Mouse (Mus musculus): Measurements from ENCODE around the gene Slc24a1. TPM values are rescaled to one million over a fixed set of nuclear protein-coding genes. Genes with fewer than 3 reads are reported as not detected.

Slc24a1 gene
- polyA plus RNA-seq, 1 experiment from 2014 or later = 0.05 TPM

GRCm38 (mm10) chr9:64937491-64937890 is 13.9 kb downstream of the Slc24a1 start:
- ATAC-seq (ENCODE audit: extremely low read depth, insufficient number of reproducible peaks, low FRiP score, low TSS enrichment) = no peak
- Histone ChIP-seq H3K4me2 (no peak overlapping the region), H3K4me3 (no peak overlapping the region), H3K9ac (no peak overlapping the region), H3K9me3 (no peaks in the 10 kb centered on the region), H3K36me3 (no peaks in the 10 kb centered on the region), H3K4me1 (peaks cover 57% of the 10 kb centered on the region), H3K27ac (replicated peaks) (no peak overlapping the region), H3K27me3 (replicated peaks) (peaks cover 8% of the 10 kb centered on the region; the same call in 1 of the 2 replicates)
- 61% methylated on average over 5 of the region's 5 CpGs for WGBS

DNA sequence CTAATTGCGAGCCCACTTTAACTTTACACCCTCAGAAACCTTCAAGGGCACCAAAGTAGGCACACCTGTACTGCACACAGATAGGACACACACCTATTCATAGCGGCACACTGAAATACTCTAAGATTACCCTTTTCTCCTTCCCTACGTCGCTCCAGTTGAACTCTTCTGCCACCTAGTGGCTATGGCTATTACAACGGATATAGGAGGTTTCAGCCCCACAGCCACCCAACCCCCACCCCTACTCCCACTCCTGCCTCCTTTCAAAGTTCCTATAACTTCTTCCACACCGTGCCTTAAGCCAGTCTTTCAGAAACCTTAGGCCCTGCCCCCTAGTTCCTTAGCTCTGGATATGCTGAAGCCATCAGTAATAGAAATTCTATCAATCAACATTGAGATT is 14.9 kb downstream of the Slc24a1 start:
- Histone ChIP-seq H3K27me3 (replicated peaks) (0 out of 2 replicates have a peak, but pooled peaks cover 2% of the 10 kb centered on the region), H3K27ac (replicated peaks) (no peak overlapping the region), H3K4me2 (no peak overlapping the region), H3K9me3 (no peaks in the 10 kb centered on the region), H3K4me3 (no peak overlapping the region), H3K4me1 (peaks cover 66% of the 10 kb centered on the region), H3K36me3 (no peaks in the 10 kb centered on the region), H3K9ac (no peak overlapping the region)
- 6% methylated on average over 6 of the region's 6 CpGs for WGBS
- no peak for ATAC-seq (ENCODE audit: extremely low read depth, insufficient number of reproducible peaks, low FRiP score, low TSS enrichment)

DNA sequence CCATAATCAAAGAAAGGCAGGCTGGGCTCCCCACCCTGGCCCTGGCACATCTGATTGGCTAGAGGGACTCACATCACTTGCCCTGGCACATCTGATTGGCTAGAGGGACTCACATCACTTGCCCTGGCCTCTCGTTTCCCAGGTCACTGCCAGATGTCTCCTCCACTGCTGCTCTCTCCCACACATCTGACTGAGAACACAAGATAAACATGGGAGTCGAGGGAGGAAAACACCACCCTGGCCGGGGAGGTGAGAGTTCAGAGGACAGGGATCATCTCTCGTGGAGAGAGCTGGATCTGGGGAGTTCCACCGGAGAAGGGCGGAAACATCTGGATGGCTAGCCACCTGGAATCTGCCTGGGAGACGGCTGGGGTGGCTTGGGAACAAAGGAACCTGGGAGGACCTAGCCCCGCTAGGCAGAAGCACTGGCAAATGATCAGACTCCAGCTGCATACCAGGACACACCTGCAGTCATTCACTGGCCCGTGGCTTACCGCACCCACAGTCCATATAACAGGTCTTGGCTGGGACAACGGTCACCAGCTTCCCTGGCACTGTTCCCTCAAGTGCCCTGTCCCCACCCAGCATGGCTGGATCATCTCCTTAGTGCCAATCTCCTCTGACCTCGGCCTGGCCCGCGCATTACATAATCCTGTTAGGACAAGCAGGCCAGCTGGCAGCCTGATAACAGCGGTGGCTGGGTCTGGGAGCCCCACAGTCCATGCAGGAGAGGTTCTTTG is 17.2 kb downstream of the Slc24a1 start:
- peak overlapping the region; percentile 63 for H3K27ac ChIP-seq (replicated peaks)
- peak overlapping the region; percentile 27 for H3K4me2 ChIP-seq
- H3K4me1 ChIP-seq = peaks cover 65% of the 10 kb centered on the region
- H3K4me3 ChIP-seq = no peak overlapping the region
- H3K27me3 ChIP-seq (replicated peaks) = 0 out of 2 replicates have a peak, but pooled peaks cover 2% of the 10 kb centered on the region
- H3K9me3 ChIP-seq = no peaks in the 10 kb centered on the region
- 32% methylated on average over 15 of the region's 15 CpGs for WGBS
- H3K36me3 ChIP-seq = no peaks in the 10 kb centered on the region
- no peak overlapping the region for H3K9ac ChIP-seq
- ATAC-seq (ENCODE audit: extremely low read depth, insufficient number of reproducible peaks, low FRiP score, low TSS enrichment) = no peak

GRCm38 (mm10) chr9:64931751-64932610 is 19.4 kb downstream of the Slc24a1 start:
- Histone ChIP-seq H3K9me3 (no peaks in the 10 kb centered on the region), H3K27ac (replicated peaks) (peak overlapping the region; percentile 75), H3K4me1 (peaks cover 56% of the 10 kb centered on the region), H3K27me3 (replicated peaks) (0 out of 2 replicates have a peak, but pooled peaks cover 2% of the 10 kb centered on the region), H3K4me3 (no peak overlapping the region), H3K4me2 (peak overlapping the region; percentile 6; the same call in 1 of the 2 replicates), H3K9ac (no peak overlapping the region), H3K36me3 (no peaks in the 10 kb centered on the region)
- ATAC-seq (ENCODE audit: extremely low read depth, insufficient number of reproducible peaks, low FRiP score, low TSS enrichment) = no peak
- 36% methylated on average over 7 of the region's 7 CpGs for WGBS

GRCm38 (mm10) chr9:64930256-64930655 is 21.2 kb downstream of the Slc24a1 start:
- H3K4me2 ChIP-seq = no peak overlapping the region
- no peak overlapping the region for H3K9ac ChIP-seq
- WGBS = 73% methylated on average over 4 of the region's 4 CpGs
- H3K9me3 ChIP-seq = no peaks in the 10 kb centered on the region
- ATAC-seq (ENCODE audit: extremely low read depth, insufficient number of reproducible peaks, low FRiP score, low TSS enrichment) = no peak
- H3K27ac ChIP-seq (replicated peaks) = peak overlapping the region; percentile 75; the same call in 1 of the 2 replicates
- no peak overlapping the region for H3K4me3 ChIP-seq
- H3K36me3 ChIP-seq = no peaks in the 10 kb centered on the region
- peaks cover 69% of the 10 kb centered on the region for H3K4me1 ChIP-seq
- H3K27me3 ChIP-seq (replicated peaks) = 0 out of 2 replicates have a peak, but pooled peaks cover 2% of the 10 kb centered on the region

GRCm38 (mm10) chr9:64926201-64926991 is 25.0 kb downstream of the Slc24a1 start:
- ATAC-seq (ENCODE audit: extremely low read depth, insufficient number of reproducible peaks, low FRiP score, low TSS enrichment) = no peak
- WGBS = 52% methylated on average over 8 of the region's 8 CpGs
- H3K9ac ChIP-seq = no peak overlapping the region

GRCm38 (mm10) chr9:64925771-64926170 is 25.6 kb downstream of the Slc24a1 start:
- no peak for ATAC-seq (ENCODE audit: extremely low read depth, insufficient number of reproducible peaks, low FRiP score, low TSS enrichment)
- Histone ChIP-seq H3K4me1 (peaks cover 25% of the 10 kb centered on the region), H3K36me3 (peaks cover 6% of the 10 kb centered on the region; the same call in 1 of the 2 replicates), H3K9ac (no peak overlapping the region), H3K4me2 (no peak overlapping the region), H3K27me3 (replicated peaks) (no peaks in the 10 kb centered on the region), H3K4me3 (no peak overlapping the region), H3K27ac (replicated peaks) (peak overlapping the region; percentile 84), H3K9me3 (no peaks in the 10 kb centered on the region)
- 75% methylated on average over 5 of the region's 5 CpGs for WGBS

More at GRCm38 (mm10) chr9:64926201-64926991, 25.0 kb downstream of the Slc24a1 start:
- no peaks in the 10 kb centered on the region for H3K27me3 ChIP-seq (replicated peaks)
- no peaks in the 10 kb centered on the region for H3K9me3 ChIP-seq
- H3K36me3 ChIP-seq = peaks cover 4% of the 10 kb centered on the region; the same call in 1 of the 2 replicates
- peaks cover 32% of the 10 kb centered on the region for H3K4me1 ChIP-seq
- H3K27ac ChIP-seq (replicated peaks) = peak overlapping the region; percentile 84
- H3K4me3 ChIP-seq = no peak overlapping the region
- no peak overlapping the region for H3K4me2 ChIP-seq

- WGBS = 20% methylated on average over 16 of the region's 16 CpGs
- Histone ChIP-seq H3K4me2 (peak overlapping the region; percentile 64), H3K27me3 (replicated peaks) (no peaks in the 10 kb centered on the region), H3K4me3 (peak overlapping the region; percentile 50), H3K9me3 (no peaks in the 10 kb centered on the region), H3K4me1 (no peaks in the 10 kb centered on the region), H3K27ac (replicated peaks) (0 out of 2 replicates have a peak overlapping the region, but pooled peaks have one; percentile 25), H3K36me3 (peaks cover 16% of the 10 kb centered on the region), H3K9ac (peak overlapping the region; percentile 72)
- ATAC-seq (ENCODE audit: extremely low read depth, insufficient number of reproducible peaks, low FRiP score, low TSS enrichment) = no peak
Measured at GRCm38 (mm10) chr9:64918560-64918959, 32.8 kb downstream of the Slc24a1 start.

GRCm38 (mm10) chr9:64914629-64915028 is 36.8 kb downstream of the Slc24a1 start:
- no peak overlapping the region for H3K9ac ChIP-seq
- ATAC-seq (ENCODE audit: extremely low read depth, insufficient number of reproducible peaks, low FRiP score, low TSS enrichment) = no peak
- H3K4me2 ChIP-seq = no peak overlapping the region
- no peaks in the 10 kb centered on the region for H3K27me3 ChIP-seq (replicated peaks)
- H3K9me3 ChIP-seq = no peaks in the 10 kb centered on the region
- H3K27ac ChIP-seq (replicated peaks) = no peak overlapping the region
- H3K36me3 ChIP-seq = peaks cover 38% of the 10 kb centered on the region
- no peak overlapping the region for H3K4me3 ChIP-seq
- WGBS = 79% methylated on average over 4 of the region's 4 CpGs
- H3K4me1 ChIP-seq = no peaks in the 10 kb centered on the region

GRCm38 (mm10) chr9:64913973-64914372 is 37.4 kb downstream of the Slc24a1 start:
- Histone ChIP-seq H3K27me3 (replicated peaks) (no peaks in the 10 kb centered on the region), H3K4me1 (no peaks in the 10 kb centered on the region), H3K9ac (no peak overlapping the region), H3K9me3 (no peaks in the 10 kb centered on the region), H3K4me3 (no peak overlapping the region), H3K36me3 (peaks cover 41% of the 10 kb centered on the region), H3K4me2 (no peak overlapping the region), H3K27ac (replicated peaks) (no peak overlapping the region)
- ATAC-seq (ENCODE audit: extremely low read depth, insufficient number of reproducible peaks, low FRiP score, low TSS enrichment) = no peak
- 84% methylated on average over 2 of the region's 2 CpGs for WGBS

GRCm38 (mm10) chr9:64913406-64913805 is 38.0 kb downstream of the Slc24a1 start:
- Histone ChIP-seq H3K4me1 (no peaks in the 10 kb centered on the region), H3K9me3 (no peaks in the 10 kb centered on the region), H3K36me3 (peaks cover 41% of the 10 kb centered on the region), H3K4me3 (no peak overlapping the region), H3K27ac (replicated peaks) (no peak overlapping the region), H3K27me3 (replicated peaks) (no peaks in the 10 kb centered on the region), H3K4me2 (no peak overlapping the region), H3K9ac (no peak overlapping the region)
- ATAC-seq (ENCODE audit: extremely low read depth, insufficient number of reproducible peaks, low FRiP score, low TSS enrichment) = no peak
- WGBS = 81% methylated on average over 4 of the region's 4 CpGs
